Mouse (Mus musculus): ENCODE measurements around the gene Gdf11.

DNA sequence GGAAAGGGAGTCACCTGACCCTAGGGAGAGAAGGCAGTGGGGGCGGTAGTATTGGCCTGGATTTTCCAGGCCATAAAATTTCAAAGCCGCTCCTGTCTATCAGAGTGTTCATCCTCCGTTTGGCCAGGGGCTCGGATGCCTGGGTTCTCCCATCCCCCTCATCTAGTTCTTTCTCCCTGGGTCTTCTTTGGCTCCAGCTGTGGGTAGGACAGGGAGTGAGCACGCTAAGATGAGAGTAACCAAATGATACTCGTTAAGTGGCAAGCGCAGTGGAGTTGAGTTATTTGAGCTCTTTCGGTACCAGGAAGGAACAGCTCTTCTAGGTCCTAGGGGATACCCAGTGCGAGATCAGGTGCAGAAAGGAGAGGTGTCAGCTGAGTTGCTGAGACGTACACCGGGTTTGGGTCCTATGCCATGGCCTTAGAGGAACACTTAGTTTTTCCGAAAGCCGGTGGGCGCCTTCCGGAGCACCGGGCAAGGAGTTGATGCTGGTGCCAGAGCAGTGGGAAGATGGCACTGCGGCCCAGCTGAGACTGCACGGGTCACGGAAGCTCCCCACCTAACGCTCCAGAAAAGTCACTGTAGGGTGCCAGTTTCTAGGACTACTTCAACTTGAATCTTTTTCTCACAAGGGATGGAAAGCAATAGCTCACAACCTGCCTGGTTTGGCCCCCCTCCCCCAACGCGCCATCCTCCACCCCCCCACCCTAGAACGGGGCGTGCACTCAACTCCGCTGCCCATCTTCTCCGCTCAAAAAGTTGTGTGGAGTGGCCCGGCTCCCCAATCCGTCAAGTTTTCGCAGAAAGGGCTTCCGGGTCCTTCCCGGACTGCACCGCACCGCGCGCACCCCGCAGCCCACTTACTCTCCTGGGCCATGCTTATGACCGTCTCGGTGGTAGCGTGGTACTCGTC is 879 bp downstream of the Gdf11 start:
- TF ChIP-seq CTCF (IDR thresholded peaks at IDR 0.05; ENCODE audit: borderline replicate concordance, extremely low read depth, insufficient read depth, insufficient read length) (no peak), POLR2A (IDR thresholded peaks at IDR 0.05; ENCODE audit: borderline replicate concordance, extremely low read depth, insufficient read depth, insufficient read length, poor library complexity, severe bottlenecking) (no peak)

Measured in brain, embryonic 14.5 days (tissue).